Mouse (Mus musculus) gastrocnemius, postnatal 25 days (tissue): ENCODE measurements around the gene Usp42. TPM values are rescaled to one million over a fixed set of nuclear protein-coding genes. Genes with fewer than 3 reads are reported as not detected.

Source experiments
- DNase-seq: peaks from one replicate; pipeline ENCODE4 v3.0.0; 2022
- total RNA-seq, 2 experiments: library from RNA; stranded (reverse); gene quantifications; 1 replicate in 1 of 2; 2 replicates in 1 of 2; pipeline ENCODE4 v1.2.3; 2021

Gene Usp42
- total RNA-seq, 2 experiments from 2014 or later, result 4.3 to 5.3 TPM

- DNase-seq, result no peak
Observed at GRCm38 (mm10) chr5:143690392-143690791, 41.7 kb downstream of the Usp42 start.

DNA sequence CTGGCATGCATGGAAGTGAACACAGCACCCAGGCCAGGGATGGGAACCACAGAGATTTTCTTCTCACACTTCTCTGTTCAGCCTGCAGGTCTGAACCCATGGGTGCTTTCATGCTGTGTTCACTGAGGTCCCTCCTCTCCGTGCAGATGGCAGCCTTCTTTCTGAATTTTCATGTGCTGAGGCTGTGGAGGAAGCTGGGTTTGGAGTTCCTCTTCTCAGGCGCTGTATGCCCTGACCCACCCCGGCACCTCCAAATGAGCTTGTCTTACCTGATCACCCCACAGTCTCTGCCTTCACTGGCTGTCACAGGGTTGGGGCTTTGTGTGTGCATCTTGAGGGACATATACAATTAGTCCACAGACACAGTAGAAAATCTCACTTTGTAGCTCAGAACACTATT is 44.5 kb downstream of the Usp42 start:
- DNase-seq, result no peak

DNA sequence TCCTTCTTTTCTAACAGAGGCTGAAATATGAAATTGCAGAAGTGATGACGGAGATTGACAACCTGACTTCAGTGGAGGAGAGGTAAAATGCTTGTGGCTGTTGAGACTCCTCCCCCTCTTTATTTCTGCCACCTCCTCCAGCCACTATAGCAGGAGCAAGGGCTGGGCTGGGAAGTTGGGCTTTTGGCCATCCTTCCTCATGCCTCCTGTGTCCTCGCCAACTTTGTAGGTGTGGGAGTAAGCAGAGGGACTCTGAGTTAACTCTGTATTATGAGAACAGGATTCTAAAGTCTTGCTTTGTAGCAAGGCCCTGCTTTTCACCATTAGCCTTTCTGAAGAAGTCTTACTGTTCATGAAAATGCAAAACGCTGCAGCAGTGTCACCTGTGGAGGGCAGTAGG is 45.6 kb downstream of the Usp42 start:
- DNase-seq, result no peak

DNA sequence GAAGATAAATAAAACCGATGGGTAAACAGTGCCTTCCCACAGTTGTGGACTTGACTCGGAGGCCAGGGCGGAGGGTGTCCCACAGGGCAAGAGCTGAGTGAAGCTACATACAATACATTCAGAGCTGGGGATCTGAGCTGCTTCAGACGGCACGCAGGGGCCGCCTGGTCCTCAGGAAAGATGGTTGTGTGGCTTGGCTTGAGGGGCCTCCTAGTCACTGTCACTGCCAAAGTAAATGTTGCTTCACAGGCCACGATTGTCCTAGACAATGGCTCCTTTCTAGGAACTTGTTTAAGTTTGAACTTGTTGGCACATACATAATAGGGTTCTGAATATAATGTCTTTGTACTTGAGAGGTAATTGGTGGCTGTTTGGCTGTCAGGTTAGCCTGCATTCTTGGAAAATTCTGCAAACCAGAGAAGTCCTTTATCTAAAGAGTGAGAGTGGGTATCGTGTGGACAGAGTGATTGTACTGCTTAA is 47.1 kb downstream of the Usp42 start:
- DNase-seq, result no peak

GRCm38 (mm10) chr5:143683696-143684095 is 48.4 kb downstream of the Usp42 start:
- DNase-seq, result no peak

DNA sequence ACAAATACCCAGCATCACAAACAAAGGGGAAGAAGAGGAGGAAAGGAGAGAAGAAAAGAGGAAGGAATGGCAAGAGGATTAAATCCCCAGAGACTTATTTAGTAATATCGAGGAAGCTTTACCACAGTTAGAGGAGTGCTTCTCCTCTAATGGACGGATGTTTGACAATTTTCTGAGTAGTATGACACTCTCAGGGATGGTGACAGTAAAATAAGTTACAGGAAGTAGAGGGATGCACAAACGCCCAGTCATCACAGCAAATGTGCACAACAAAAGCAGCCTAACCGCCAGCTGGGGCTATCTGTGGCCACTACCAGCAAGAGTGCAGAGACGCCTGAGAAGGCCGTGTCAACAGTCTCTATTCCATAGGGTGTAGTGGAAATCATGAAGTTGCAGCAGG is 52.4 kb downstream of the Usp42 start:
- no peak for DNase-seq

GRCm38 (mm10) chr5:143678634-143679271 is 53.3 kb downstream of the Usp42 start:
- no peak for DNase-seq

DNA sequence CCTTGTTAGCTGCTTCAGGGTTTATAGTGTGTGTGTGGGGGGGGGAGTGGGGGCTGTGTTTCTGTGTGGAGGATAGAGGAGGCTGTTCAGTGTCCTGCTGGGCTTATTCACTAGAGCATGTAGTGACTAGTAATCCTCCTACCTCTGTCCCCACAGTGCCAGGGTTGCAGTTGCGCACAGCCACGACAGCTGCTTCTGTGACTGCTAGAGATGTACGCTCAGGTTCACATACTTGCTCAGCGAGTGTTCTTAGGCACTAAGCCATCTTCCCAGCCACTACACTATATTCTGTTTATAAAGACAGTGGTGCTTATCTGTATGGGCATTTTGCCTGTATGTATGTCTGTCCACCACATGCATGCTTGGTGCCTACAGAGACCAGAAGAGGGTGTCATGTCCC is 54.7 kb downstream of the Usp42 start:
- DNase-seq, result no peak

- no peak for DNase-seq
Observed at GRCm38 (mm10) chr5:143676218-143676985, 55.7 kb downstream of the Usp42 start.

DNA sequence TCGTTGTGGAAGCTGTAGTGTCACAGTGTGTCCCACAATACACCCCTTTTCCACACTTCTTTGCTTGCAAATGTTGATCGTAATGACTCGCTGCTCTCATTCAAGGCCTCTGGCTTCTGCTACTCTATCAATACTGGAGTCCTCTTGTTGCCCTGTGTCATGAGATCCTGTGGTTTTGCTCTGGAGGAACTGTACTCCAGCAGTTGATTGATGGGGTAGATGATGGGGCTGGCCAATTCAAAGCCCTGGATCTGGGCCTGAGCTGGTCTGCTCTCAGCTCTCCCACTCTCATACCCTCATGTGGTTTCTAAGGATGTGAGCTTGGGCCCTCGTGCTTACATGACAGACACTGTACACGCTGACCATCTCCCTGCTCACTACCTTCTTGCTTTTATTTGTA is 57.5 kb downstream of the Usp42 start:
- no peak for DNase-seq

DNA sequence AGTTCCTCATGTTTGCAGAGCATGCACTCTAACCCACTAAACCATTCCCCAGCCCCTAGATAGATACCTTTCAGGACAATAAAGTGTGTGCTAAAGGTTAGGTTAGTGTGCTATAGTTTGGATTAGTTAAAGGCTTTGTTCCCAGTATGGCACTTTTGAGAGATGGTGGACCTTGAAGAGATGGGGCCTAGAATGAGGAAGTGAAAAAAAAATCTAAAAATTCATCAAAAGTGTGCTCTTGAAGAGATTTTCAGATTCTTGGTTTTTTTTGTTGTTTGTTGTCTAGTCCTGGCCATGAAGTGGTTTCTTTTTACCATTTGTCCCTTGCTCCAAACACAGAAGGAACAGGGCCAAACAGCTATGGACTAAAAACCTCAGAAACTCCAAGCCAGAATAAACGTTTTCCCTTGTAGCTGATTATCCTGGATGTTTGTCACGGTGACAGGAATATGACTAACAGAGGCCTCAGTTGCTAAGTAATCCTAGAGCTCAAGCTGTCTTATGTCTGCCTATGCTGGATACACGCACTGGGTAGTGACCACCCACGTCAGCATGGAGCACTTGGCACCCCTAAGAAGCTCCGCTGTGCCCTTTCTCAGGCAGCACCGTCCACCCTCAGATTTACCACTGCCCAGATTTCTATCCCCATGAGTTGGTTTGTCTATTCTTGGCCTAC is 61.2 kb downstream of the Usp42 start:
- DNase-seq, result no peak

DNA sequence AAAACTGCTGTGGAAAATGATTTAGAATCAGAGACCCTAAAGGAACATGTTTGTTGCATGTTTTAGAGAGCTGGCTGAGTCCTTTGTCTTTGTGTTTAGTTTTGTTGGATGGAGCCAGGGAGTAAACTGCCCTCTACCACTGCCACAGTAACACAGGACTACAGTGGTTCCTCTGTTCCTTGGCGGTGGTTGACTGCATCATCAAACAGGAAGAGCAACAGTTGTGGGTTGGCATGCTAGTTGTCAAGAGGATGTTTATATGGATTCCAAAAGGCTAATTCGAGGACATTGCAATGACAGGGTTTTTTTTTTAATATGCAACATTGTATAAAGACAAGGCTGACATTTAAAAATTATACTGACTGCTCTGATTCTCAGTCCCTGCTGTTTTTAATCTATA is 62.2 kb downstream of the Usp42 start:
- DNase-seq, result no peak

GRCm38 (mm10) chr5:143669393-143669792 is 62.7 kb downstream of the Usp42 start:
- no peak for DNase-seq

DNA sequence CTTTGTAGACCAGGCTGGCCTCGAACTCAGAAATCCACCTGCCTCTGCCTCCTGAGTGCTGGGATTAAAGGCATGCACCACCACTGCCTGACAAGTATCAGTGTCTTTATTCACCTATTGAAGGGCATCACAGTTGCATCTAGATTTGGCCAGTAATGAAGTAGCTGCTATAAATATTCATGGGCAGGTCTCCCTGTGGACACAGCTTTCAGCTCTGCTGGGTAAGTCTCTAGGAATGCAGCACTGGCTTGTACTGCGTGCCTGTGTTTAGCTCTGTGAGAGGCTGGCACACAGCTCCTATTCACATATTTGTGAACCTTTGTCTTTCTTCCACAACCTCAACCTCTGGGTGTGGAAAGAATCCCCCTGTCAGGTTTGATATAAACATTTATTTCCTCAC is 63.2 kb downstream of the Usp42 start:
- peak; percentile 28 for DNase-seq

DNA sequence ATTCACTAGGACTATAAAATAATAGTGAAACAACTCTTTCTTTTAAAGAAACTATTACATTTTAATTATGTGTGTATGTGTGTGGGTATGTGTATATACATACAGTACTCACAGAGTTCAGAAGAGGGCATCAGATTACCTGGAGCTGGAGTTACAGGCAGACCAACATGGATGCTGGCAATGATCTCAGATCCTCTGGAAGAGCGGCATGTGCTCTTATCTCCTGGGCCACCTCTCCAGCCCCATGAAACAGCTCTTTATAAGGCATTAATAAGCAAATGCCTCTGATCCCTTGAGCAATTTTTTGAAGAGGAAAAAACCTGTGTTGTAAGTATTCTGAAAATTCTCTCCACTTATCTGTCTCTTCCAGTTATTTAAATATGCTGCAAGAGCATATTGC is 66.1 kb downstream of the Usp42 start:
- DNase-seq, result no peak

GRCm38 (mm10) chr5:143665561-143665960 is 66.5 kb downstream of the Usp42 start:
- no peak for DNase-seq

DNA sequence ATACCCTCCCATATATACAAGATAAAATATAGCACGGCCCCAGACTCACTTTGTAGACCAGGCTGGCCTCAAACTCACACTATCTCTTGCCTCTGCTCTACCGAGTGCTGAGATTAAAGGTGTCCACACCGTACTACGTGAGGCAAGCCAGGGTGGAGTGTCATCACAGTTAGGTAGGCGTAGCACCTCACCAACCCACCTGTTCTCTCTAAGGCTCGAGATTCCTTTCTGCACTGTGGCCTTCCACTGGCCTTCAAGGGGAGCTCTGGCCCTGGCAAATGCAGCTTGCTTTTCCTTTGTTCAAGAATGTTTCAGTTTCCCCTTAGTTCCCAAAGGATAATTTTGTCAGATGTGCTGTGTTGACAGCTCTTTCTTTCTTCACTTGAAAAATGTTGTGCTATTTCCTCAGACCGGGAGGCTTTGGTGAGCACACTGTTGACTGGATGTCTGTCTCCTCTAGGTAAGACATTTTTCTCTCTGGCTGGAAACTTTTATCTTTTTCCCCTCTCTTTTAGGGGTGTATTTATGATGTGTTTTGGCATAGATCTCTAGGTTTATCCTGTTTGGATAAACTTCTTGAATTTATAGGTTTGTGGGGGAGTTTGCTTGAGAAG is 68.9 kb downstream of the Usp42 start:
- DNase-seq, result no peak

Other genes with a start within 250 kb of the Usp42 start
- gene Rac1, start 204.2 kb downstream of the Usp42 start, total RNA-seq, result 100 to 1,000 TPM; 180 to 184 TPM
- gene Cyth3, start 109.8 kb downstream of the Usp42 start, total RNA-seq, result 10 to 100 TPM; 13.9 to 16.9 TPM
- gene Eif2ak1, start 85.5 kb upstream of the Usp42 start, total RNA-seq, result 10 to 100 TPM; 22.8 to 23.6 TPM
- not detected for gene Ankrd61, start 165.4 kb upstream of the Usp42 start, total RNA-seq
- gene Aimp2, start 177.6 kb upstream of the Usp42 start, total RNA-seq, result 100 to 1,000 TPM; 125 to 189 TPM
- 1 to 10 TPM; 4.9 to 7.0 TPM for gene Pms2, start 177.7 kb upstream of the Usp42 start, total RNA-seq
- not detected for gene Gm42421, start 195.9 kb upstream of the Usp42 start, total RNA-seq
- 1 to 10 TPM in 1 of 2 experiments, under 1 TPM in 1; 0.41 to 1.2 TPM for gene Rsph10b, start 200.8 kb upstream of the Usp42 start, total RNA-seq